21 mouse cellular contexts compared by ENCODE assay signal in genomic region chr2:62087566-62087965, GRCm38 (mm10). TPM values are rescaled to one million over a fixed set of nuclear protein-coding genes. Genes with fewer than 3 reads are reported as not detected.
"Had no signal": no experiment of that assay in that cellular context is flagged by ENCODE, and none has a peak within 500 bp of the region (broad histone marks: within the 10 kb centered on the region; RNA-seq: fewer than 3 reads in every experiment).

No protein-coding gene starts in this region.

- H3K27me3 ChIP-seq: limb, embryonic 12.5 days; limb, embryonic 15.5 days; midbrain, embryonic 12.5 days; midbrain, embryonic 15.5 days; neural tube, embryonic 12.5 days; neural tube, embryonic 15.5 days; stomach, embryonic 15.5 days had no signal

- H3K9ac ChIP-seq: limb, embryonic 12.5 days; limb, embryonic 15.5 days; liver, embryonic 14.5 days; liver, postnatal 0 days; midbrain, embryonic 12.5 days; midbrain, embryonic 15.5 days; neural tube, embryonic 12.5 days; neural tube, embryonic 15.5 days; stomach, embryonic 15.5 days had no signal

- ATAC-seq: liver, postnatal 0 days; lung, postnatal 0 days; midbrain, embryonic 15.5 days had no signal

- H3K36me3 ChIP-seq: limb, embryonic 12.5 days; limb, embryonic 15.5 days; midbrain, embryonic 12.5 days; midbrain, embryonic 15.5 days; neural tube, embryonic 12.5 days; neural tube, embryonic 15.5 days; stomach, embryonic 15.5 days had no signal

- H3K4me1 ChIP-seq: limb, embryonic 12.5 days; limb, embryonic 15.5 days; midbrain, embryonic 15.5 days; neural tube, embryonic 12.5 days; neural tube, embryonic 15.5 days; stomach, embryonic 15.5 days had no signal

- H3K4me2 ChIP-seq: limb, embryonic 12.5 days; limb, embryonic 15.5 days; liver, embryonic 11.5 days; midbrain, embryonic 12.5 days; midbrain, embryonic 15.5 days; neural tube, embryonic 12.5 days; neural tube, embryonic 15.5 days; stomach, embryonic 15.5 days had no signal

- H3K27ac ChIP-seq: limb, embryonic 12.5 days; limb, embryonic 15.5 days; liver, embryonic 14.5 days; macrophage; midbrain, embryonic 12.5 days; midbrain, embryonic 15.5 days; neural tube, embryonic 12.5 days; neural tube, embryonic 15.5 days; stomach, embryonic 15.5 days had no signal

- H3K9me3 ChIP-seq: limb, embryonic 12.5 days; limb, embryonic 15.5 days; midbrain, embryonic 12.5 days; midbrain, embryonic 15.5 days; neural tube, embryonic 12.5 days; neural tube, embryonic 15.5 days; stomach, embryonic 15.5 days had no signal

- H3K4me3 ChIP-seq: limb, embryonic 12.5 days; limb, embryonic 15.5 days; midbrain, embryonic 12.5 days; midbrain, embryonic 15.5 days; neural tube, embryonic 12.5 days; neural tube, embryonic 15.5 days; stomach, embryonic 15.5 days had no signal

- DNase-seq: kidney, adult 18-20 months; kidney, adult 9 months; kidney, postnatal 14 days; kidney, postnatal 4 days; left cerebral cortex, postnatal 4 days; liver, postnatal 0 days; right cerebral cortex, adult 18-20 months; right cerebral cortex, postnatal 14 days; right cerebral cortex, postnatal 4 days; thymus, postnatal 25 days had no signal

RNA-seq across cellular contexts. Expression of gene Slc4a10, which starts 41.3 kb away (rescaled TPM):
- polyA plus RNA-seq: limb, embryonic 12.5 days; liver, embryonic 14.5 days; macrophage had no signal
